Mouse (Mus musculus): ENCODE data around the gene Slitrk2. TPM values are rescaled to one million over a fixed set of nuclear protein-coding genes. Genes with fewer than 3 reads are reported as not detected.

The Slitrk2 gene
- polyA plus RNA-seq (2015; fragmentation: Nextera tagmentation; extraction: Ambion mirVana), result 2.3 and 3.3 TPM in 2 replicates

- no peak for ATAC-seq (ENCODE audit: insufficient number of reproducible peaks, low FRiP score, low TSS enrichment, low read depth)
- 19% methylated on average over 21 of the region's 25 CpGs for WGBS
Observed at GRCm38 (mm10) chrX:66648911-66649620, at the start of gene Slitrk2. Gene Slitrk2, plus strand, starts transcription at chrX:66649318.

GRCm38 (mm10) chrX:66605490-66605889 lies 43.6 kb upstream of the Slitrk2 start:
- Histone ChIP-seq H3K9me3 (no peaks in the 10 kb centered on the region), H3K9ac (no peak overlapping the region), H3K4me2 (no peak overlapping the region), H3K4me1 (no peaks in the 10 kb centered on the region), H3K36me3 (no peaks in the 10 kb centered on the region), H3K27me3 (no peaks in the 10 kb centered on the region), H3K4me3 (no peak overlapping the region), H3K27ac (no peak overlapping the region)
- no peak for ATAC-seq (ENCODE audit: insufficient number of reproducible peaks, low FRiP score, low TSS enrichment, low read depth)
- 65% methylated on average over 3 of the region's 3 CpGs for WGBS

More at GRCm38 (mm10) chrX:66648911-66649620, at the start of gene Slitrk2:
- no peaks in the 10 kb centered on the region for H3K36me3 ChIP-seq
- H3K9ac ChIP-seq, result no peak within 1 kb of the TSS
- H3K4me1 ChIP-seq, result peaks cover 4% of the 10 kb centered on the region; the same call in 1 of the 2 replicates
- H3K4me2 ChIP-seq, result peak within 1 kb of the TSS; percentile 50
- H3K27me3 ChIP-seq, result peaks cover 4% of the 10 kb centered on the region
- H3K4me3 ChIP-seq, result peak within 1 kb of the TSS; percentile 30
- H3K27ac ChIP-seq, result no peak within 1 kb of the TSS
- H3K9me3 ChIP-seq, result no peaks in the 10 kb centered on the region

GRCm38 (mm10) chrX:66652455-66653144 lies 3.5 kb downstream of the Slitrk2 start:
- peak overlapping the region; percentile 39 for H3K4me3 ChIP-seq
- peaks cover 4% of the 10 kb centered on the region; the same call in 1 of the 2 replicates for H3K4me1 ChIP-seq
- no peaks in the 10 kb centered on the region for H3K9me3 ChIP-seq
- ATAC-seq (ENCODE audit: insufficient number of reproducible peaks, low FRiP score, low TSS enrichment, low read depth), result no peak
- no peak overlapping the region for H3K9ac ChIP-seq
- no peak overlapping the region for H3K27ac ChIP-seq
- WGBS, result 12% methylated on average over 21 of the region's 21 CpGs
- no peaks in the 10 kb centered on the region for H3K36me3 ChIP-seq
- H3K27me3 ChIP-seq, result peaks cover 4% of the 10 kb centered on the region
- peak overlapping the region; percentile 49 for H3K4me2 ChIP-seq

GRCm38 (mm10) chrX:66657365-66657764 lies 8.2 kb downstream of the Slitrk2 start:
- Histone ChIP-seq H3K9ac (no peak overlapping the region), H3K27ac (no peak overlapping the region), H3K4me3 (no peak overlapping the region), H3K4me1 (no peaks in the 10 kb centered on the region), H3K4me2 (no peak overlapping the region), H3K9me3 (no peaks in the 10 kb centered on the region), H3K36me3 (no peaks in the 10 kb centered on the region), H3K27me3 (no peaks in the 10 kb centered on the region; the same call in none of the 2 replicates)
- ATAC-seq (ENCODE audit: insufficient number of reproducible peaks, low FRiP score, low TSS enrichment, low read depth), result no peak
- 28% methylated on average over 2 of the region's 2 CpGs for WGBS

GRCm38 (mm10) chrX:66676959-66677358 lies 27.8 kb downstream of the Slitrk2 start:
- Histone ChIP-seq H3K4me2 (no peak overlapping the region), H3K9ac (no peak overlapping the region), H3K4me1 (no peaks in the 10 kb centered on the region), H3K36me3 (no peaks in the 10 kb centered on the region), H3K27ac (no peak overlapping the region), H3K4me3 (no peak overlapping the region), H3K9me3 (no peaks in the 10 kb centered on the region), H3K27me3 (no peaks in the 10 kb centered on the region)
- no peak for ATAC-seq (ENCODE audit: insufficient number of reproducible peaks, low FRiP score, low TSS enrichment, low read depth)
- 81% methylated on average over 4 of the region's 4 CpGs for WGBS

- Histone ChIP-seq H3K9me3 (no peaks in the 10 kb centered on the region), H3K4me3 (no peak overlapping the region), H3K4me2 (no peak overlapping the region), H3K27ac (no peak overlapping the region), H3K36me3 (no peaks in the 10 kb centered on the region), H3K27me3 (no peaks in the 10 kb centered on the region), H3K9ac (no peak overlapping the region), H3K4me1 (no peaks in the 10 kb centered on the region)
- 38% methylated on average over 7 of the region's 7 CpGs for WGBS
- no peak for ATAC-seq (ENCODE audit: insufficient number of reproducible peaks, low FRiP score, low TSS enrichment, low read depth)
Observed at GRCm38 (mm10) chrX:66678646-66679045, 29.5 kb downstream of the Slitrk2 start.
